Mouse (Mus musculus): ENCODE measurements around the gene Ttc6. TPM values are rescaled to one million over a fixed set of nuclear protein-coding genes. Genes with fewer than 3 reads are reported as not detected.

Gene Ttc6
- polyA plus RNA-seq, 1 experiment from 2014 or later: 0.09 TPM

DNA sequence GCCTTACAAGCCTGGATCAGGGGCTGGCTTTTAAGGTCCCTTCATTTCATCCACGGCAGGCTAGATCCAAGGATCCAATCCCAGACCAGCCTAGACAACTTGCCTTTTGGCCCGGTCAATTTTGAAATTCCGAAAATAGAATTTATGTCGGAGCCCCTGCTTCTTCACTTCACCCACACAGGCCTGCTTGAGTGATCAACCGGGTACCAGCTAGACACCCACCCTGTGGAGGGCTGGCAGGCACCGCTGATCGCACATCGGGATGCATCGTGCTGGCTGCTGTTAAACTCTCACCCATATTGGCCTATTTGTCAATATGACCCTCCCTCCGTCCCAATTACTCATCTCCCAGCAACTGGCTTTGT lies 20.3 kb upstream of the Ttc6 start:
- 4% methylated on average over 10 of the region's 10 CpGs for WGBS
- Histone ChIP-seq H3K4me2 (ENCODE audit: low read depth, low read length) (no peak overlapping the region), H3K36me3 (ENCODE audit: control insufficient read depth, insufficient read depth) (no peaks in the 10 kb centered on the region), H3K27ac (ENCODE audit: low read length) (no peak overlapping the region), H3K9me3 (replicated peaks; ENCODE audit: control insufficient read depth, low read length) (no peaks in the 10 kb centered on the region), H3K4me1 (ENCODE audit: control insufficient read depth, insufficient read depth, low read length) (peaks cover 18% of the 10 kb centered on the region), H3K27me3 (ENCODE audit: control insufficient read depth, insufficient read depth, low read length) (peaks cover 68% of the 10 kb centered on the region), H3K9ac (ENCODE audit: low read length) (no peak overlapping the region), H3K4me3 (ENCODE audit: low read length) (peak overlapping the region; percentile 7; the same call in 1 of the 2 replicates)
- ATAC-seq (replicated peaks; ENCODE audit: extremely low read depth, insufficient read depth, low FRiP score): no peak

DNA sequence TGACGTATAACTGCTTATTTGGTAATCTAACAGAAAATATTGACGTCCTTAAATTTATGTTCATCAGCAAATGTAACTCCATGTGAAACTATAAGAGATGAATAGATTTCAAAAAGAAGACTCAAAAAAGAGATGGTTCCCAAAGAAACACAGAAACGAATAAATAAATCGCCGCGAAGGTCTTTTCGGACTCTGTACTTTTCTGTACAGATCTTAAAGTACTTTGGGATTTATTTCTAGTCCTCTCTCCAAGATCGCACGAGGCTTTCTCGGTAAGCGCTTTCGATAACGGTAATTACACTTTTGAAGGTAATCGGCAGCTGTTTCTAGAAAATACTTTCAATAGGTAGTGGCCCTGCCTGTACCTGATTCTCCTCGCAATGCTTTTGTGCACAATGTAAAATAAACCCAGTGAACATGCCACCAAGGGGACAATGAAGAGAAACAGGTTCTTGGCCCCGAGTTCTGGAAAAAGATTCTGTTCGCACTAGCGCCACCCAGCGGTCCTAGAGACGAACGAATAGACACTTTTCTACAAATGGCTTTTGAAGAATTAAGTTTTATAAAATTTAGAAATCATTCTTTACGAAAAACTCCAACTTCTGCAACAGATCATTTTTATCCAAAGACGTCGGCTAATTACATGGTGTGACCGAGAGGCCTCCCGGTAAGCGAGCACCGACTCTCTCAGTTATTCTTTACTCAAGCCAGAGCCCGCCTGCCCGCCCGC lies 19.1 kb upstream of the Ttc6 start:
- 2% methylated on average over 31 of the region's 31 CpGs for WGBS
- Histone ChIP-seq H3K9ac (ENCODE audit: low read length) (no peak overlapping the region), H3K4me1 (ENCODE audit: control insufficient read depth, insufficient read depth, low read length) (peaks cover 16% of the 10 kb centered on the region), H3K9me3 (replicated peaks; ENCODE audit: control insufficient read depth, low read length) (no peaks in the 10 kb centered on the region), H3K4me2 (ENCODE audit: low read depth, low read length) (peak overlapping the region; percentile 97), H3K27me3 (ENCODE audit: control insufficient read depth, insufficient read depth, low read length) (peaks cover 74% of the 10 kb centered on the region), H3K4me3 (ENCODE audit: low read length) (peak overlapping the region; percentile 63), H3K27ac (ENCODE audit: low read length) (no peak overlapping the region), H3K36me3 (ENCODE audit: control insufficient read depth, insufficient read depth) (no peaks in the 10 kb centered on the region)
- ATAC-seq (replicated peaks; ENCODE audit: extremely low read depth, insufficient read depth, low FRiP score): no peak

DNA sequence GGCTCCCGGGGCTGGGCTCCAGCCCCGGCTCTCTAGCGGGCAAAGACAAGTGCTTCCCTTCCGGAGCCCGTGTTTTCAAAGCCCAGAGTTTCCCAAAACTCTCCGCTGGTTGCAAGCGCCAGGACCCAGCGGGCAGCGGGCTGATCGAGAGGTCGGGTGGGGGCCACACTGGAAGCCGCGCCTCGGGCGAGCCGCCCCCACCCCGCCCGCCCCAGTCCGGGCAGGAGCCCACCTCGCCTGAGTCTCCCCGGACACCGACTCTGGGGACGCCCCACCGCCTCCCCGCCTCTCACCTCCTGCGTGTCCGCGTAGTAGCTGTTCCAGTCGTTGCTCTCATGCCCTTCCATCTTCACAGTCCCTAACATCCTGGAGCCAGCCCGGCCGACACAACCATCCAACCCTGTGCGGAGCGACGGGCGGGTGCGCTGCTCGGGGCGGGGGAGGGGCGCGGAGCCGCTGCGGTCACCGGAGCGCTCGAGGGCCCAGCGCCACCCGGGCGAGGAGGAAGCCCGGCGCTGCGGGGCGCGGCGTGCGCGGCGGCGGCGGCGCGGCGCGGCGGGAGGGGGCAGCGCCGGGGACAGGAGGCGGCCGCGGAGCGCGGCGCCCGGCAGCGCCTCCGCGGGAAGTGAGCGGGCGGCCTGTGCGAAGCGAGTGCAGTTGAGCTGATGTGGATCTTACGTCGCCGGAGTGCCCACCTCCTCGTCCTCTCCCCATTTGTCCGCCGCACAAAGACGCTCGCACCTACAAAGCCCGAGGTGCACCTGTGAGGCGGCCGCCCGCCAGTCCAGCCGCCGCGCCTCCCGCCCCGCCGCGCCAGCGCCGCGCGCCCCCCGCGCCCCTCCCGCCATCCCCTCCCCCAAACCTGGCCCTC lies 18.3 kb upstream of the Ttc6 start:
- Histone ChIP-seq H3K9me3 (replicated peaks; ENCODE audit: control insufficient read depth, low read length) (no peaks in the 10 kb centered on the region), H3K36me3 (ENCODE audit: control insufficient read depth, insufficient read depth) (no peaks in the 10 kb centered on the region), H3K4me2 (ENCODE audit: low read depth, low read length) (peak overlapping the region; percentile 97), H3K4me1 (ENCODE audit: control insufficient read depth, insufficient read depth, low read length) (peaks cover 16% of the 10 kb centered on the region), H3K27me3 (ENCODE audit: control insufficient read depth, insufficient read depth, low read length) (peaks cover 82% of the 10 kb centered on the region), H3K27ac (ENCODE audit: low read length) (no peak overlapping the region), H3K4me3 (ENCODE audit: low read length) (peak overlapping the region; percentile 63), H3K9ac (ENCODE audit: low read length) (peak overlapping the region; percentile 28; the same call in 1 of the 2 replicates)
- WGBS: under 1% methylated on average over 98 of the region's 106 CpGs
- ATAC-seq (replicated peaks; ENCODE audit: extremely low read depth, insufficient read depth, low FRiP score): peak; percentile 29

DNA sequence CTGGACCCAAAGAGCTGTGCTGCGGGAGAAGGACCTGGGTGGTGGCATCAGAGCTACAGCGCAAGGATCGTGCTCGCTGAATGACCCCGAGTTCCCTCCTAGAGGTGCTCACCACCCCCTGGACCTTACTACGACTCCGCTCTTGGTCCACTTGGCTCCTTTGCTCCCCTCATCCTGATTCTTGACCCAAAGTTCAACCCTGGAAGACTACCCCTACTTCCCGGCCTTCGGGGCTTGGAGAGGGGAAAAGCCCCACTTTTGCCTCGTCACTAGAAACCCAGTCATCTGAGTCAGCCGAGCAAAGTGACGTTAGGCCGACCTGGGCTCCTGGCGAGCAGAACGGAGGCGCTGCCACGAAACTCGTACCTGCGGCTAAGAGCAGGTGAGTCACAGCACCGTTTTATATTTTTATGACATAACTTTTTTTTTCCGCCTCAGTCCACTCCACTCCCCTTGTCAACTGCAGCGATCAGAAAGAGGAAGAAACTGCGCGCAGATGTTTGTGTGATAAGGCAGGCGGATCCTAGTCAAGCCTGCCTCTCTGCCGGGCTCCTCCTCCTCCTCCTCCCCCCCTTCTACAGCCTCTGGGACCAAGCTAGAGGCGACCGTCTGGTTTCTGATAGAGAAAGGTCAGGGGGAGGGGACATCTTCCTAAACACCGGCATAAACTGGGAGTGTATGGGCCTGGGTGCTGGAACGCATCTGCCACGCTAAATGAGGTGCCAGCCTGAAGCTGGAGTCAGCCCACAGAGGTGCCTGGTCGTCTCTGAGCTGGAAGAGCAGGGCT lies 17.3 kb upstream of the Ttc6 start, which contains the start of gene Foxa1:
Gene Foxa1 (minus strand): TSS at position 502 of the 787 bp plus-strand sequence.
- Histone ChIP-seq H3K4me3 (ENCODE audit: low read length) (peak within 1 kb of the TSS; percentile 63), H3K9me3 (replicated peaks; ENCODE audit: control insufficient read depth, low read length) (no peaks in the 10 kb centered on the region), H3K9ac (ENCODE audit: low read length) (peak within 1 kb of the TSS; percentile 28; the same call in 1 of the 2 replicates), H3K27me3 (ENCODE audit: control insufficient read depth, insufficient read depth, low read length) (peaks cover 83% of the 10 kb centered on the region), H3K4me2 (ENCODE audit: low read depth, low read length) (peak within 1 kb of the TSS; percentile 97), H3K4me1 (ENCODE audit: control insufficient read depth, insufficient read depth, low read length) (peaks cover 16% of the 10 kb centered on the region), H3K27ac (ENCODE audit: low read length) (no peak within 1 kb of the TSS), H3K36me3 (ENCODE audit: control insufficient read depth, insufficient read depth) (no peaks in the 10 kb centered on the region)
- WGBS: 2% methylated on average over 32 of the region's 32 CpGs
- ATAC-seq (replicated peaks; ENCODE audit: extremely low read depth, insufficient read depth, low FRiP score): no peak

DNA sequence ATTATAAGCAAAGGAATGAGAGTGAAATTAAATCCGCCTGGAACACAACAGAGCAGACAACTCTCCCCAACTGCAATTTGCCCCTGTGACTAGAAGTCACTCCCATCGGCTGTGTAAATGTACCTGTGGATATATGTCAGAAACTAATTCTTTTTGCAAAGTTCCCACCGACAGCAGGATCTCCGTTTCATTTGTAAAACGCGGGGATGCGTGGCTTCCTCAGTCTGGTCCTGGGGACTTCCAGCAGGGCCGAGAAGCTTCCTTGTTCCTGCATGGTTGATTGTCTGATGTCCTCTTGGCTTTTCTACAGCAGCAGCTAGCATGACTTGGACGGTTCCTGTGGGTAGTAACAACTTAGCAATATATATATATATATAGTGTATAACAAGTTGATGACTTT lies 16.0 kb upstream of the Ttc6 start:
- Histone ChIP-seq H3K36me3 (ENCODE audit: control insufficient read depth, insufficient read depth) (no peaks in the 10 kb centered on the region), H3K27ac (ENCODE audit: low read length) (no peak overlapping the region), H3K9ac (ENCODE audit: low read length) (no peak overlapping the region), H3K4me2 (ENCODE audit: low read depth, low read length) (no peak overlapping the region), H3K4me3 (ENCODE audit: low read length) (no peak overlapping the region), H3K4me1 (ENCODE audit: control insufficient read depth, insufficient read depth, low read length) (peaks cover 16% of the 10 kb centered on the region), H3K9me3 (replicated peaks; ENCODE audit: control insufficient read depth, low read length) (no peaks in the 10 kb centered on the region), H3K27me3 (ENCODE audit: control insufficient read depth, insufficient read depth, low read length) (peaks cover 85% of the 10 kb centered on the region)
- WGBS: 6% methylated on average over 9 of the region's 9 CpGs
- ATAC-seq (replicated peaks; ENCODE audit: extremely low read depth, insufficient read depth, low FRiP score): no peak

DNA sequence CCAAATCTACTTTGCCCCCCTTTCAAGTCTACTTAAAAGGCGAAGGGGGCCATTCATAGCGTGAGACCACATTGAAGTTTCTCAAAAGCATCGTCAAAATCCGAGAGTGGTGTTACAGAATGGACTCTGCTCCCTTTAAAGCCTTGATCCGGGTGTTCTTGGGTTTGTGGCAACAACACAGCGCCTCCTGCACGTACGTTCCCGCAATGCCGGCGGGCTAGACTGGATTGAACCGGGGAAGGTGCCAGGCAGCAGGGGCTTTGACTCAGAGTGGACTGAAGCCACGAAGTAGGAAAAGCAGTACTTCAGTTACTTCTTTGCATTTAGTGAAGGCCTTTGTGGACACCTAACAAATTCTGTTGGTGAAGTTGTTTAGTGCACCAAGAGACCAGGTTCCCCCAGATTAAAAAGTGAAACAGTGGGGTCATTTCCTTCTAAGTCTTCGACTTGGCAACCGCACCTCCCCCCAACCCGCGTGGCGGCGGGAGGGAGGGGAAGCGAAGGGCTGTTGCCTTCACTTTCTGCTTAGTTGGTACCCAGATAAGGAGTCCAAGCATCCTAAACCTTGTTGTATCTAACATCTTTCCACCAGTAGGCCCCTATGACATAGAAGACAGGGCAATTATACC lies 15.4 kb upstream of the Ttc6 start:
- Histone ChIP-seq H3K4me3 (ENCODE audit: low read length) (peak overlapping the region; percentile 9), H3K9me3 (replicated peaks; ENCODE audit: control insufficient read depth, low read length) (no peaks in the 10 kb centered on the region), H3K9ac (ENCODE audit: low read length) (no peak overlapping the region), H3K36me3 (ENCODE audit: control insufficient read depth, insufficient read depth) (no peaks in the 10 kb centered on the region), H3K27ac (ENCODE audit: low read length) (no peak overlapping the region), H3K4me2 (ENCODE audit: low read depth, low read length) (peak overlapping the region; percentile 28; the same call in 1 of the 2 replicates), H3K27me3 (ENCODE audit: control insufficient read depth, insufficient read depth, low read length) (peaks cover 85% of the 10 kb centered on the region), H3K4me1 (ENCODE audit: control insufficient read depth, insufficient read depth, low read length) (peaks cover 16% of the 10 kb centered on the region)
- WGBS: under 1% methylated on average over 20 of the region's 20 CpGs
- no peak for ATAC-seq (replicated peaks; ENCODE audit: extremely low read depth, insufficient read depth, low FRiP score)

DNA sequence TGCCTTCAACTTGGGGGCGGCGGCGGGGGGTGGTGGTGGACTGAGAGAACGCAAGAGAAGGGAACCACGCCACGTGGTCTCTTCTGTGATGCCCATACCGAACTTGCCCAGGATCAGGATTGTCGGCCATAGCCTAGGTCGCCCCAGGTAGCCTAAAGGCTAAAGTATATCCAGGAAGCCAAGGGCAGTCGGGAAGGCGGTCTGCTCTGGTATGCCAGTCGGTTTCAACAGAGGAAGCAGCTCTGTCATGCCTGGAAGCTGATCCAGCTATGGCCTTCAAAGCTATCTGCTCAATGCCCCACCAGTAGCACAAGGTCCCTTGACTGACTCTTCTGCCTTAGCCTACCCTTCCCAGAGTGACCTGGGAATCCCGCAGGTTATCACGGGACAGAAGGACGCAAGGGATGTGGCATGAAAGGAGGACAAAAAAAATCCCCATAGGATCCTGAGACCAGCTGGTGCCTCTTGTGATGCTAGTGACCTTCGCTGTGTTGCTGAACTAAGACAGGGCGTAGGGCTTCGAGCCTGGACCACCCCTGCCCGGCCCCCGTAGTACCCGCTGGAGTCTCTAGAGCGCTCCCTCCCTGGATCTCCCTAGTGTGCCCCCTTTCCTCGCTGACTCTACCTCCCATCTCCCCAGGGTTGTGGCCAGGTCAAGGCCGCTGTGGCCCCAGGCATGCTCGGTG lies 14.8 kb upstream of the Ttc6 start:
- ATAC-seq (replicated peaks; ENCODE audit: extremely low read depth, insufficient read depth, low FRiP score): no peak
- Histone ChIP-seq H3K4me2 (ENCODE audit: low read depth, low read length) (peak overlapping the region; percentile 28; the same call in 1 of the 2 replicates), H3K9ac (ENCODE audit: low read length) (no peak overlapping the region), H3K27ac (ENCODE audit: low read length) (no peak overlapping the region), H3K9me3 (replicated peaks; ENCODE audit: control insufficient read depth, low read length) (no peaks in the 10 kb centered on the region), H3K4me3 (ENCODE audit: low read length) (peak overlapping the region; percentile 9; the same call in 1 of the 2 replicates), H3K27me3 (ENCODE audit: control insufficient read depth, insufficient read depth, low read length) (peaks cover 88% of the 10 kb centered on the region), H3K36me3 (ENCODE audit: control insufficient read depth, insufficient read depth) (no peaks in the 10 kb centered on the region), H3K4me1 (ENCODE audit: control insufficient read depth, insufficient read depth, low read length) (peaks cover 16% of the 10 kb centered on the region)
- WGBS: 2% methylated on average over 25 of the region's 25 CpGs

DNA sequence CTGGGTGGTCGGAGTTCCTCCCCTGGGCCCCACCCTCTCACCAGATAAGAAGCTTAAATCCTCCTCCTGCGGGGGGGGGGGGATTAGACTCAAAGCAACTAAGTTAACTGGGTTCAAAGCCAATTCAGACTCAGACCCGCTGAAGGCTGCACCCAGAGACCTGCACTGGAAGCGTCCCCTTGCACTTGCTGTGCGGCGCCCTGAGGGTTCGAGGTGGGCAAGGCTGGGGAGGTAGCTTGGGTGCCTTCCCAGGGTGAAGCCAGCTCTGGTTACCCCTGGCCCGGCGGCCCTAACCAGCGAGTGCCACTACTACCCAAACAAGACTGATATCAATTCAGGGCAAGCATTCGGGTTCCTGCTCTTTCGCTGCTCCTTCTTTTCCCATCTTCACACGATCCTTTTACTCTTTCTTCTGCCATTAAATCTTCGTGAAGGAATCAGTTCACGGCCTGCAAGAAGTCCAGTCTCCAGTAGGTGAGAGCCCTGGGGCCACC lies 14.2 kb upstream of the Ttc6 start:
- ATAC-seq (replicated peaks; ENCODE audit: extremely low read depth, insufficient read depth, low FRiP score): no peak
- Histone ChIP-seq H3K4me2 (ENCODE audit: low read depth, low read length) (peak overlapping the region; percentile 18; the same call in 1 of the 2 replicates), H3K4me3 (ENCODE audit: low read length) (peak overlapping the region; percentile 12; the same call in 1 of the 2 replicates), H3K9me3 (replicated peaks; ENCODE audit: control insufficient read depth, low read length) (no peaks in the 10 kb centered on the region), H3K4me1 (ENCODE audit: control insufficient read depth, insufficient read depth, low read length) (peaks cover 16% of the 10 kb centered on the region), H3K27ac (ENCODE audit: low read length) (no peak overlapping the region), H3K27me3 (ENCODE audit: control insufficient read depth, insufficient read depth, low read length) (peaks cover 88% of the 10 kb centered on the region), H3K9ac (ENCODE audit: low read length) (no peak overlapping the region), H3K36me3 (ENCODE audit: control insufficient read depth, insufficient read depth) (no peaks in the 10 kb centered on the region)
- WGBS: 1% methylated on average over 15 of the region's 15 CpGs

All from heart, embryonic 16.5 days (tissue).